Mouse (Mus musculus): ENCODE measurements at regions not wholly inside any gene's neighbourhood (a gene's known extent, or its start where the extent isn't known, plus 50 kb on each side); places are given as distances from the start of the nearest gene placed in this dataset.

DNA sequence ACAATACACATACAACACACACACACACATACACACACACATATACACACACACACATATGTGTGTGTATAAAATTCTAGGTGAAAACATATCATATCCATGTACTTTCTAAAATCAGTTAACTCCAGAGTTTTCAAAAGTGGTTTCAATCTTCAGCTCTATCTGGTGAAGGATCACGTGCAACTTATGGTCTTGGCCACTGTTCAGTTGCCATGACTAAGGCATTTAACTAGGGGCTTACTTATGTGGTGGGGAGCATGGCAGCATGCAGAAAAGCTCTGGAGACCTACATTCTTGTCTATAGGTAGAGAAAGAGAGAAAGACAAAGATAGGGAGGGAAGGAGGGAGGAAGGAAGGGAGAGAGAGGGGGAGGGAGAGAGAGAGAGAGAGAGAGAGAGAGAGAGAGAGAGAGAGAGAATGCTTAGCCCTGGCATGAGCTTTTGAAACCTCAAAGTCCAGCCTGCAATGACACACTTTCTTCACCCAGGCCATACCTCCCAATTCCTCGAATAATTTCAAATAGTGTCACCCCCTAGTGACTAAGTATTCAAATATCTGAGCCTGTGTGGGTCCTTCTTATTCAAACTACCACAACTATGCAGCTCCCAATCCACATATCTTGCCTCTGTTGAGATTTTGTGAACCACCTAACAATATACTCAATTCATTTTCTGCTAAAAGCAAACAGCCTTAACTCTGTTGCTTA is 155.1 kb upstream of the Egflam start:
- TF ChIP-seq CTCF (IDR thresholded peaks at IDR 0.05; ENCODE audit: insufficient read depth, low read depth, low read length) (no peak), POLR2A (IDR thresholded peaks at IDR 0.05; ENCODE audit: insufficient read depth, low read depth, low read length) (no peak)

Measured in olfactory bulb, adult 2 months (tissue).